ENCODE assay signal across 7 mouse cellular contexts in the genomic region with DNA sequence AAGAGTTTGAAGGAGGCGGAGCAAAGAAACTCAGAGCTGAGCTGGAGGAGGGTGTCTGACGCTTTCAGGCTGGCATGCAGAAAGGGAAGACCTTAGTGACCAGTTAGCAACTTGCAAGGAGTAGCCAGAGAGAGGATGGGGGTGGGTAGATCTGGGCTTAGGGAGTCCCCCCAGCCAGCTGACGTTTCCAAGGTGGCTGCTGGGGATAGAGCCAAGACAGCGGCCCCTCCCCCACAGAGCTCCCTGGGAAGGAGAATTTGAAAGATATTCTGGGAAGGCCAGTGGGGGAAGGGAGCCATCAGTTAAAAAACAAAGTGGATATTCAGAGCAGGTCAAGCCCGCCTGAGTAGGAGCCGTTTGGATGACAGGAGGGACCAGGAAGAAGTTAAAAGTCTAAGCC. TPM values are rescaled to one million over a fixed set of nuclear protein-coding genes. Genes with fewer than 3 reads are reported as not detected.
DNase-seq lines count a peak whose midpoint lies in the region; ATAC-seq and TF ChIP-seq lines count a peak whose summit lies in the region.

No protein-coding gene starts in this region.

- H3K4me1 ChIP-seq in embryonic facial prominence, embryonic 10.5 days: peaks cover 43% of the 10 kb centered on the region
- peaks cover 2% of the 10 kb centered on the region; the same call in 1 of the 2 replicates for H3K4me1 ChIP-seq in kidney, adult 2 months (ENCODE audit: control insufficient read depth, insufficient read depth, low read length)
- peaks cover 33% of the 10 kb centered on the region for H3K4me1 ChIP-seq in limb, embryonic 12.5 days (replicated peaks)
- peaks cover 14% of the 10 kb centered on the region for H3K4me1 ChIP-seq in neural tube, embryonic 11.5 days (ENCODE audit: control insufficient read depth, insufficient read depth, low read length)

- ATAC-seq in limb, embryonic 12.5 days (ENCODE audit: insufficient number of reproducible peaks, insufficient read depth, low FRiP score, low TSS enrichment, low read depth): peak; percentile 61; the same call in 1 of the 2 replicates
- ATAC-seq in neural tube, embryonic 11.5 days (ENCODE audit: insufficient read depth, low FRiP score, low TSS enrichment): no peak
- ATAC-seq in monocyte, adult 5-6 weeks (replicated peaks; ENCODE audit: insufficient number of reproducible peaks, low FRiP score, low TSS enrichment, poor library complexity, severe bottlenecking): no peak

- no peak for TF ChIP-seq CTCF in kidney, adult 2 months (conservative IDR thresholded peaks at IDR 0.05; ENCODE audit: insufficient read depth, insufficient read length, low read depth, low read length)

- 10% methylated on average over 6 of the region's 6 CpGs for WGBS in embryonic facial prominence, embryonic 10.5 days
- 26% methylated on average over 6 of the region's 6 CpGs for WGBS in kidney, adult 2 months
- 13% methylated on average over 6 of the region's 6 CpGs for WGBS in limb, embryonic 12.5 days
- 14% methylated on average over 6 of the region's 6 CpGs for WGBS in neural tube, embryonic 11.5 days

- no peaks in the 10 kb centered on the region for H3K9me3 ChIP-seq in embryonic facial prominence, embryonic 10.5 days
- no peaks in the 10 kb centered on the region for H3K9me3 ChIP-seq in limb, embryonic 12.5 days
- no peaks in the 10 kb centered on the region for H3K9me3 ChIP-seq in neural tube, embryonic 11.5 days (ENCODE audit: control insufficient read depth, low read length)

- peak overlapping the region; percentile 11 for H3K4me2 ChIP-seq in limb, embryonic 12.5 days
- H3K4me2 ChIP-seq in neural tube, embryonic 11.5 days (ENCODE audit: low read depth): no peak overlapping the region

- H3K36me3 ChIP-seq in embryonic facial prominence, embryonic 10.5 days (replicated peaks): peaks cover 8% of the 10 kb centered on the region; the same call in 1 of the 2 replicates
- H3K36me3 ChIP-seq in kidney, adult 2 months (ENCODE audit: control insufficient read depth, insufficient read depth, low read length): no peaks in the 10 kb centered on the region
- H3K36me3 ChIP-seq in limb, embryonic 12.5 days: peaks cover 5% of the 10 kb centered on the region
- no peaks in the 10 kb centered on the region for H3K36me3 ChIP-seq in neural tube, embryonic 11.5 days (ENCODE audit: control insufficient read depth, insufficient read depth, low read length)

- no peak overlapping the region for H3K9ac ChIP-seq in limb, embryonic 12.5 days (replicated peaks)
- no peak overlapping the region for H3K9ac ChIP-seq in neural tube, embryonic 11.5 days (ENCODE audit: low read length)

- H3K4me3 ChIP-seq in embryonic facial prominence, embryonic 10.5 days: peak overlapping the region; percentile 36
- no peak overlapping the region for H3K4me3 ChIP-seq in kidney, adult 2 months (ENCODE audit: insufficient read depth, low read depth, low read length)
- no peak overlapping the region for H3K4me3 ChIP-seq in limb, embryonic 12.5 days (replicated peaks)
- no peak overlapping the region for H3K4me3 ChIP-seq in neural tube, embryonic 11.5 days (ENCODE audit: low read depth, low read length)

- H3K27me3 ChIP-seq in embryonic facial prominence, embryonic 10.5 days (replicated peaks; ENCODE audit: low read depth, poor library complexity, severe bottlenecking): peaks cover 26% of the 10 kb centered on the region
- H3K27me3 ChIP-seq in kidney, adult 2 months (replicated peaks; ENCODE audit: control insufficient read depth, insufficient read depth, low read length): peaks cover 2% of the 10 kb centered on the region; the same call in 1 of the 2 replicates
- peaks cover 27% of the 10 kb centered on the region for H3K27me3 ChIP-seq in limb, embryonic 12.5 days
- H3K27me3 ChIP-seq in neural tube, embryonic 11.5 days (ENCODE audit: control insufficient read depth, insufficient read depth, low read length): 0 out of 2 replicates have a peak, but pooled peaks cover 6% of the 10 kb centered on the region

- H3K27ac ChIP-seq in embryonic facial prominence, embryonic 10.5 days (replicated peaks): peak overlapping the region; percentile 81
- no peak overlapping the region; the same call in 1 of the 2 replicates for H3K27ac ChIP-seq in kidney, adult 2 months (ENCODE audit: insufficient read depth, low read depth, low read length)
- H3K27ac ChIP-seq in limb, embryonic 12.5 days: peak overlapping the region; percentile 30
- no peak overlapping the region for H3K27ac ChIP-seq in neural tube, embryonic 11.5 days (ENCODE audit: low read depth, low read length)

- TF ChIP-seq POLR2A in kidney, adult 2 months (IDR thresholded peaks at IDR 0.05; ENCODE audit: low read depth, low read length): no peak

- DNase-seq in adrenal gland, postnatal 25 days: peak; percentile 50
- DNase-seq in embryonic facial prominence, embryonic 10.5 days (ENCODE audit: low spot score): peak; percentile 74
- DNase-seq in heart, adult 11 months: peak; percentile 96
- DNase-seq in kidney, adult 2 months: peak; percentile 48
- DNase-seq in neural tube, embryonic 11.5 days (ENCODE audit: low spot score): peak; percentile 56

RNA-seq across cellular contexts. Expression of a gene that starts 5.6 kb away (rescaled TPM):
- total RNA-seq in adrenal gland, postnatal 25 days (2021): 34.0 and 38.0 TPM in 2 replicates
- 3.2 TPM in 2 replicates for polyA plus RNA-seq in embryonic facial prominence, embryonic 10.5 days (2016; fragmentation: Nextera tagmentation; extraction: Ambion mirVana)
- polyA plus RNA-seq in kidney, adult 2 months (2012; rRNA removed): 20.0 and 22.5 TPM in 2 replicates
- 3.0 and 4.8 TPM in 2 replicates for polyA plus RNA-seq in limb, embryonic 12.5 days (2016; fragmentation: Nextera tagmentation; extraction: Ambion mirVana)
- polyA plus RNA-seq in neural tube, embryonic 11.5 days (2014; fragmentation: Nextera tagmentation; extraction: Ambion mirVana): 7.2 and 7.7 TPM in 2 replicates
- not detected in 3 replicates for total RNA-seq in monocyte, adult 5-6 weeks (2017)

RNA-seq across cellular contexts. Expression of a gene that starts 17.6 kb away (rescaled TPM):
- total RNA-seq in adrenal gland, postnatal 25 days (2021): not detected in 2 replicates
- not detected in 2 replicates for polyA plus RNA-seq in embryonic facial prominence, embryonic 10.5 days (2016; fragmentation: Nextera tagmentation; extraction: Ambion mirVana)
- polyA plus RNA-seq in kidney, adult 2 months (2012; rRNA removed): 0.42 and 0.48 TPM in 2 replicates
- not detected in 2 replicates for polyA plus RNA-seq in limb, embryonic 12.5 days (2016; fragmentation: Nextera tagmentation; extraction: Ambion mirVana)
- not detected in 2 replicates for polyA plus RNA-seq in neural tube, embryonic 11.5 days (2014; fragmentation: Nextera tagmentation; extraction: Ambion mirVana)
- not detected in 3 replicates for total RNA-seq in monocyte, adult 5-6 weeks (2017)

RNA-seq across cellular contexts. Expression of a gene that starts 19.9 kb away (rescaled TPM):
- 74.1 and 81.7 TPM in 2 replicates for total RNA-seq in adrenal gland, postnatal 25 days (2021)
- 219 and 225 TPM in 2 replicates for polyA plus RNA-seq in embryonic facial prominence, embryonic 10.5 days (2016; fragmentation: Nextera tagmentation; extraction: Ambion mirVana)
- 48.5 and 55.0 TPM in 2 replicates for polyA plus RNA-seq in kidney, adult 2 months (2012; rRNA removed)
- polyA plus RNA-seq in limb, embryonic 12.5 days (2016; fragmentation: Nextera tagmentation; extraction: Ambion mirVana): 175 and 180 TPM in 2 replicates
- polyA plus RNA-seq in neural tube, embryonic 11.5 days (2014; fragmentation: Nextera tagmentation; extraction: Ambion mirVana): 169 and 175 TPM in 2 replicates
- 11.9 to 26.9 TPM (median 24.5 TPM) in 3 replicates for total RNA-seq in monocyte, adult 5-6 weeks (2017)

RNA-seq across cellular contexts. Expression of a gene that starts 20.0 kb away (rescaled TPM):
- 12.5 and 12.9 TPM in 2 replicates for total RNA-seq in adrenal gland, postnatal 25 days (2021)
- 41.6 and 43.5 TPM in 2 replicates for polyA plus RNA-seq in embryonic facial prominence, embryonic 10.5 days (2016; fragmentation: Nextera tagmentation; extraction: Ambion mirVana)
- polyA plus RNA-seq in kidney, adult 2 months (2012; rRNA removed): 19.8 and 20.7 TPM in 2 replicates
- 35.8 and 39.0 TPM in 2 replicates for polyA plus RNA-seq in limb, embryonic 12.5 days (2016; fragmentation: Nextera tagmentation; extraction: Ambion mirVana)
- polyA plus RNA-seq in neural tube, embryonic 11.5 days (2014; fragmentation: Nextera tagmentation; extraction: Ambion mirVana): 34.5 and 34.6 TPM in 2 replicates
- total RNA-seq in monocyte, adult 5-6 weeks (2017): 2.8 to 9.4 TPM (median 3.8 TPM) in 3 replicates

RNA-seq across cellular contexts. Expression of a gene that starts 21.7 kb away (rescaled TPM):
- 6.7 and 16.9 TPM in 2 replicates for total RNA-seq in adrenal gland, postnatal 25 days (2021)
- polyA plus RNA-seq in embryonic facial prominence, embryonic 10.5 days (2016; fragmentation: Nextera tagmentation; extraction: Ambion mirVana): 16.0 TPM in 2 replicates
- polyA plus RNA-seq in kidney, adult 2 months (2012; rRNA removed): 16.7 and 18.8 TPM in 2 replicates
- polyA plus RNA-seq in limb, embryonic 12.5 days (2016; fragmentation: Nextera tagmentation; extraction: Ambion mirVana): 24.3 and 25.8 TPM in 2 replicates
- 14.9 and 19.0 TPM in 2 replicates for polyA plus RNA-seq in neural tube, embryonic 11.5 days (2014; fragmentation: Nextera tagmentation; extraction: Ambion mirVana)
- total RNA-seq in monocyte, adult 5-6 weeks (2017): 0.67 TPM in 1 of 3 replicates, not detected in the others

Comparison
In these comparisons a context has a peak if more than half of its experiments do, and no peak if none do; other contexts are left out.
1. H3K27ac ChIP-seq: peak in embryonic facial prominence, embryonic 10.5 days (single experiment) and limb, embryonic 12.5 days (single experiment); none in kidney, adult 2 months (single experiment) and neural tube, embryonic 11.5 days (single experiment).
2. Peak in every context shown above with its lines, with median percentiles within 50 percentile points of each other: DNase-seq.